ENCODE assay signal across 29 mouse cellular contexts in the genomic region with DNA sequence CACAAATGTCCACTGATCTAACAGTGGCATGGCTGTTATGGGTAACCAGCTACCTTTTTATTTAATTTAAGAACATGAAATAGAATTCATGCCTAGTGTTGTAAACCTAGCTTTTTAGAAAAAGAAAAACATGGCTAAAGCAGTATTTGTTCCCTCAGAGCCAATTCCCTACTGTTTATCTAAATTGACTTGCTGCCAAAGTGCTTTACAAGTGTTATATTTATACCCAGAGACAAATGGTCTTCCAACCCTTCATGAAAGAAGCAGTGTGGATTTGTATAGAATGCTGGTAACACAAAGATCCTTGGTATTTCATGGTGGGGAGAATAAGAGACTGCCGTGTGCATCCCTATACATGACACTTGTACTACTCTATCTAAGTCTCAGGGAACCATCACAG. TPM values are rescaled to one million over a fixed set of nuclear protein-coding genes. Genes with fewer than 3 reads are reported as not detected.
"Had no signal": no experiment of that assay in that cellular context is flagged by ENCODE, and none has a peak within 500 bp of the region (broad histone marks: within the 10 kb centered on the region; RNA-seq: fewer than 3 reads in every experiment).

No protein-coding gene starts in this region.

- H3K9me3 ChIP-seq: lung, embryonic 15.5 days; midbrain, embryonic 10.5 days; midbrain, embryonic 12.5 days; neural tube, embryonic 13.5 days; neural tube, embryonic 15.5 days had no signal

- H3K27me3 ChIP-seq: lung, embryonic 15.5 days; midbrain, embryonic 12.5 days; neural tube, embryonic 13.5 days; neural tube, embryonic 15.5 days had no signal

- H3K4me3 ChIP-seq: lung, embryonic 15.5 days; midbrain, embryonic 10.5 days; midbrain, embryonic 12.5 days; myocyte; neural tube, embryonic 13.5 days; neural tube, embryonic 15.5 days had no signal

- ATAC-seq: lung, postnatal 0 days; midbrain, embryonic 16.5 days had no signal

- DNase-seq: lung, adult 18-20 months; lung, postnatal 14 days; lung, postnatal 36 days; midbrain, embryonic 14.5 days; retina, postnatal 1 day; right cerebral cortex, adult 18-20 months; right cerebral cortex, postnatal 25 days; right cerebral cortex, postnatal 4 days; spleen, adult 18-20 months; thymus, adult 2 months; thymus, postnatal 25 days; thymus, postnatal 4 days had no signal

- H3K36me3 ChIP-seq: lung, embryonic 15.5 days; midbrain, embryonic 10.5 days; midbrain, embryonic 12.5 days; neural tube, embryonic 13.5 days; neural tube, embryonic 15.5 days had no signal

- H3K27ac ChIP-seq: lung, embryonic 15.5 days; midbrain, embryonic 10.5 days; midbrain, embryonic 12.5 days; neural tube, embryonic 13.5 days; neural tube, embryonic 15.5 days had no signal

- H3K4me1 ChIP-seq: lung, embryonic 15.5 days; midbrain, embryonic 10.5 days; midbrain, embryonic 12.5 days; neural tube, embryonic 13.5 days; neural tube, embryonic 15.5 days had no signal

- H3K4me2 ChIP-seq: lung, embryonic 15.5 days; midbrain, embryonic 12.5 days; neural tube, embryonic 13.5 days; neural tube, embryonic 15.5 days had no signal

- H3K9ac ChIP-seq: lung, embryonic 15.5 days; midbrain, embryonic 12.5 days; neural tube, embryonic 13.5 days; neural tube, embryonic 15.5 days had no signal

RNA-seq across cellular contexts. Expression of a gene that starts 8.7 kb away (rescaled TPM):
- total RNA-seq: megakaryocyte, adult 5-6 weeks; megakaryocyte-erythroid progenitor cell, adult 5-6 weeks had no signal
- polyA plus RNA-seq: lung, embryonic 15.5 days; lung, postnatal 0 days; midbrain, embryonic 10.5 days; midbrain, embryonic 12.5 days; midbrain, embryonic 14.5 days; midbrain, embryonic 16.5 days; myocyte; neural tube, embryonic 11.5 days; neural tube, embryonic 13.5 days; neural tube, embryonic 15.5 days; small intestine, adult 2 months; stomach, embryonic 14.5 days; stomach, embryonic 16.5 days; testis, adult 2 months; thymus, adult 2 months; urinary bladder, adult 2 months had no signal

RNA-seq across cellular contexts. Expression of a gene that starts 15.4 kb away (rescaled TPM):
- total RNA-seq: megakaryocyte, adult 5-6 weeks; megakaryocyte-erythroid progenitor cell, adult 5-6 weeks had no signal
- polyA plus RNA-seq: liver, embryonic 16.5 days; lung, embryonic 15.5 days; lung, postnatal 0 days; midbrain, embryonic 10.5 days; midbrain, embryonic 12.5 days; midbrain, embryonic 14.5 days; midbrain, embryonic 16.5 days; myocyte; neural tube, embryonic 11.5 days; neural tube, embryonic 13.5 days; neural tube, embryonic 15.5 days; small intestine, adult 2 months; stomach, embryonic 14.5 days; stomach, embryonic 16.5 days; testis, adult 2 months; urinary bladder, adult 2 months had no signal

RNA-seq across cellular contexts. Expression of a gene that starts 25.7 kb away (rescaled TPM):
- total RNA-seq: megakaryocyte, adult 5-6 weeks; megakaryocyte-erythroid progenitor cell, adult 5-6 weeks had no signal
- polyA plus RNA-seq: liver, embryonic 16.5 days; lung, embryonic 15.5 days; lung, postnatal 0 days; midbrain, embryonic 10.5 days; midbrain, embryonic 12.5 days; midbrain, embryonic 14.5 days; midbrain, embryonic 16.5 days; myocyte; neural tube, embryonic 11.5 days; neural tube, embryonic 13.5 days; neural tube, embryonic 15.5 days; small intestine, adult 2 months; stomach, embryonic 14.5 days; stomach, embryonic 16.5 days; testis, adult 2 months; thymus, adult 2 months; urinary bladder, adult 2 months had no signal

RNA-seq across cellular contexts. Expression of a gene that starts 25.9 kb away (rescaled TPM):
- polyA plus RNA-seq: small intestine, adult 2 months had no signal

RNA-seq across cellular contexts. Expression of a gene that starts 50.0 kb away (rescaled TPM):
- total RNA-seq: megakaryocyte, adult 5-6 weeks; megakaryocyte-erythroid progenitor cell, adult 5-6 weeks had no signal
- polyA plus RNA-seq: liver, embryonic 16.5 days; lung, embryonic 15.5 days; lung, postnatal 0 days; midbrain, embryonic 10.5 days; midbrain, embryonic 12.5 days; midbrain, embryonic 14.5 days; midbrain, embryonic 16.5 days; myocyte; neural tube, embryonic 11.5 days; neural tube, embryonic 13.5 days; neural tube, embryonic 15.5 days; small intestine, adult 2 months; stomach, embryonic 14.5 days; stomach, embryonic 16.5 days; testis, adult 2 months; thymus, adult 2 months; urinary bladder, adult 2 months had no signal
